Mouse (Mus musculus) heart, adult 2 months (tissue): ENCODE measurements around the gene Ppp2r5a.

Experiments
- CTCF ChIP-seq: fragments of 200-600 bp; IDR thresholded peaks from 2 replicates; pipeline ENCODE4 v1.8.1; 2022; ENCODE audit warnings: antibody characterized with exemption, mild to moderate bottlenecking, moderate library complexity
- EP300 ChIP-seq: fragments of 200-500 bp; IDR thresholded peaks from 2 replicates; pipeline ENCODE4 v1.6.1; 2011; ENCODE audit warnings: low read depth, low read length, control low read depth; ENCODE audit not compliant: insufficient read depth
- POLR2A ChIP-seq: fragments of 200-500 bp; IDR thresholded peaks from 2 replicates; pipeline ENCODE4 v1.6.1; 2011; ENCODE audit warnings: mild to moderate bottlenecking, low read depth, low read length, control low read depth; ENCODE audit not compliant: insufficient read depth

- TF ChIP-seq EP300, result no peak
- no peak for TF ChIP-seq CTCF
- TF ChIP-seq POLR2A, result no peak
Observed at GRCm38 (mm10) chr1:191313158-191313557, 89.9 kb downstream of the Ppp2r5a start.
